8 mouse cellular contexts compared by ENCODE assay signal in genomic region chr4:148704756-148705155, GRCm38 (mm10).
DNase-seq lines count a peak whose midpoint lies in the region; ATAC-seq and TF ChIP-seq lines count a peak whose summit lies in the region.

No protein-coding gene starts in this region.

- H3K27ac ChIP-seq in forebrain, embryonic 13.5 days = no peak overlapping the region
- H3K27ac ChIP-seq in kidney, postnatal 0 days = no peak overlapping the region
- no peak overlapping the region for H3K27ac ChIP-seq in midbrain, embryonic 12.5 days (replicated peaks)

- DNase-seq in gastrocnemius, postnatal 10 days = peak; percentile 53
- no peak for DNase-seq in gastrocnemius, postnatal 36 days
- DNase-seq in A20 (ENCODE audit: low read depth, low spot score) = peak; percentile 73
- DNase-seq in T-cell, adult 2 months (ENCODE audit: low spot score) = peak; percentile 40
- no peak for DNase-seq in kidney, postnatal 0 days (ENCODE audit: low spot score)
- DNase-seq in thymus, postnatal 25 days = peak; percentile 44

- peak; percentile 76 for TF ChIP-seq CTCF in kidney, postnatal 0 days (IDR thresholded peaks at IDR 0.05; ENCODE audit: low read depth)

- H3K9me3 ChIP-seq in forebrain, embryonic 13.5 days (replicated peaks) = no peaks in the 10 kb centered on the region
- no peaks in the 10 kb centered on the region for H3K9me3 ChIP-seq in kidney, postnatal 0 days (replicated peaks; ENCODE audit: low read length)
- H3K9me3 ChIP-seq in midbrain, embryonic 12.5 days = no peaks in the 10 kb centered on the region

- ATAC-seq in forebrain, embryonic 13.5 days = peak; percentile 63
- no peak for ATAC-seq in kidney, postnatal 0 days (replicated peaks; ENCODE audit: low FRiP score, low read depth)
- peak; percentile 62; the same call in 1 of the 2 replicates for ATAC-seq in midbrain, embryonic 12.5 days (ENCODE audit: low FRiP score, low read depth)

- no peak overlapping the region for H3K4me2 ChIP-seq in forebrain, embryonic 13.5 days
- H3K4me2 ChIP-seq in kidney, postnatal 0 days (ENCODE audit: low read length) = no peak overlapping the region
- H3K4me2 ChIP-seq in midbrain, embryonic 12.5 days (replicated peaks) = no peak overlapping the region

- intact Hi-C loops in gastrocnemius, postnatal 36 days (cut with DNase I) = loop anchor here (5.0 kb wide), 2 partner anchors 373 to 428 kb away; no protein-coding TSS in a partner anchor

- 0 out of 2 replicates have a peak, but pooled peaks cover 7% of the 10 kb centered on the region for H3K4me1 ChIP-seq in forebrain, embryonic 13.5 days
- no peaks in the 10 kb centered on the region for H3K4me1 ChIP-seq in kidney, postnatal 0 days (replicated peaks; ENCODE audit: insufficient read depth, low read length)
- H3K4me1 ChIP-seq in midbrain, embryonic 12.5 days = peaks cover 19% of the 10 kb centered on the region

- H3K36me3 ChIP-seq in forebrain, embryonic 13.5 days (ENCODE audit: poor library complexity, severe bottlenecking) = no peaks in the 10 kb centered on the region
- H3K36me3 ChIP-seq in kidney, postnatal 0 days (ENCODE audit: insufficient read depth, low read length) = no peaks in the 10 kb centered on the region
- H3K36me3 ChIP-seq in midbrain, embryonic 12.5 days = no peaks in the 10 kb centered on the region

- WGBS in forebrain, embryonic 13.5 days = 49% methylated on average over 3 of the region's 3 CpGs
- 51% methylated on average over 3 of the region's 3 CpGs for WGBS in kidney, postnatal 0 days
- 46% methylated on average over 3 of the region's 3 CpGs for WGBS in midbrain, embryonic 12.5 days

- no peak overlapping the region for H3K9ac ChIP-seq in forebrain, embryonic 13.5 days
- no peak overlapping the region for H3K9ac ChIP-seq in kidney, postnatal 0 days (ENCODE audit: low read depth, low read length)
- H3K9ac ChIP-seq in midbrain, embryonic 12.5 days (replicated peaks) = no peak overlapping the region

- H3K27me3 ChIP-seq in forebrain, embryonic 13.5 days = no peaks in the 10 kb centered on the region
- H3K27me3 ChIP-seq in kidney, postnatal 0 days (ENCODE audit: insufficient read depth, low read length) = no peaks in the 10 kb centered on the region; the same call in 1 of the 2 replicates
- peaks cover 45% of the 10 kb centered on the region for H3K27me3 ChIP-seq in midbrain, embryonic 12.5 days

- H3K4me3 ChIP-seq in forebrain, embryonic 13.5 days = no peak overlapping the region
- H3K4me3 ChIP-seq in kidney, postnatal 0 days (replicated peaks; ENCODE audit: low read depth, low read length) = no peak overlapping the region
- H3K4me3 ChIP-seq in midbrain, embryonic 12.5 days = no peak overlapping the region

Comparison
In these comparisons a context has a peak if more than half of its experiments do, and no peak if none do; other contexts are left out.
1. DNase-seq: peak in gastrocnemius, postnatal 10 days (single experiment), A20 (single experiment), T-cell, adult 2 months (single experiment) and thymus, postnatal 25 days (single experiment); none in gastrocnemius, postnatal 36 days (0 of 2) and kidney, postnatal 0 days (single experiment).